Mouse (Mus musculus) left cerebral cortex, adult 9 months (tissue): ENCODE measurements around the gene Fancd2.

Experiments used
- DNase-seq, 2 experiments: peaks; one replicate each; pipeline ENCODE4 v3.0.0; 2022; ENCODE audit warnings: low spot score in 2 of 2

Gene Fancd2

DNA sequence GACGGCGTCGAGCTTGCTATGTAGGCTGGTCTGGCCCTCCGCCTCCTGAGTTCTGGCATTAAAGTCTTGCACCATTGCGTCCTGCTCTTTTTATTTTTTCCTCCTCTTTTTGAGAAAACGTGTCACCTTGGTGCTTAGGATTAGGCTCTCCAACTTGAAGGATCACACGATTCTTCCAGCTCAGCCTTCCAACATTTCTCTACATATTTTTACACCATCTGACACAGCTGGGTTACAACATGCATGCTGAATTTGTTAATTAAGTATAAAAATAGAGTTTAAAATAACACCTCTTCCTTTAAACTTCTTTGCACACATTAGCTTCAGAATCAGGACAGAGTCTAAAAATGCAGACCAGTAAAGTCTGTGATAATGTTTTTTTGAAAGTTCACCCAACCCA is 77.8 kb downstream of the Fancd2 start:
- no peak for DNase-seq

DNA sequence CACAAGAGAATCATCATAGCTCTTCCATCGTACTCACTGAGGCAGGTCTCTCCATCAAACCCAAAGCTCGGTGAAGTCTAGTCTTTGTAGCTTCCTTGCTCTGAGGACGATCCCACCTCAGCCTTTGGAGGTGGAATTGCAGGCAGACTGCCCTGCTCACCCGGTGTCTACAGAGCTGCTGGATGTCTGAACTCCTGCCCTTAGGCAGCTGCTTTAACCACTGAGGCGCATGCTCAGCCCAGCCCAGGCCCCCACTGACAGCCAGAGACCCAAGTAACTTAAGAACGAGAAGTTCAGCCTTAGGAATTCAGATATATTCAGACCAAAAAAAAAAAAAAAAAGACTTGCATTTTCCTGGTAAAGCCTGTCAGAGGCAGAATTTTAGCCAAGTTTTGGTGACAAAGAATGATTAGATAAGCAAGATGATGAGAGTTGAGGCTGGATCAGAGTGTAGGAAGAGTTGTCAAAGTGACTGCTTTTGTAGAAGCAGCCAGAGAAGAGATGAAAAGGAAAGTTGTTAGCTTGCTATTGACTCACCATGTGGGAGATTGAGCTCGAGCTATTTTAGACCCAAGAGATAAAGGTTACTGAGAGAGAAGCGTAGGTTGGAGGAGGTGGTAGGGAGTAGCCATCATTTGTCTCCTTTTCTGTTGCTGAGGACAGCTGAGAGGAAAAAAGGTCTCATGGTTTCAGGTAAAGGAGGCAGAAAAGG is 80.9 kb downstream of the Fancd2 start:
- DNase-seq: peak; percentile 54 to 81

DNA sequence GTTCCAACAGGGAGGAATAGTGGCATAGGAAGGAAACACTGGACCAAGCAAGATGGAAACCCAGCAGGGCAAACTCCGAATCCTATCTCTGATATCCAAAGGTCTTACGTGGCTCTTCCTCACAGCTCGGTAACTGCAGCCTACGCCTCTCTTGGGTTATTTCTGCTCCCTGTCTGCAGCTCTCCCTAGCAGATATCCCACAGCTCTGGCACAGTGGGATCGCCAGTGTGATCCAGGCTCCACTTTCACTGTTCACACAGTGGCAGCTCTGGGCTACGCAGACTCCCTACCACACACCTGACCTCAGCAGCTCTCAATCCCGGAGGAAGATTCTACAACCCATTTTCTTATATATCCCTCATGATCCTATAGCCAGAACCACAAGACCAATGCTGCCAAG is 82.7 kb downstream of the Fancd2 start:
- peak in 1 of 2 experiments; percentile 33 for DNase-seq

DNA sequence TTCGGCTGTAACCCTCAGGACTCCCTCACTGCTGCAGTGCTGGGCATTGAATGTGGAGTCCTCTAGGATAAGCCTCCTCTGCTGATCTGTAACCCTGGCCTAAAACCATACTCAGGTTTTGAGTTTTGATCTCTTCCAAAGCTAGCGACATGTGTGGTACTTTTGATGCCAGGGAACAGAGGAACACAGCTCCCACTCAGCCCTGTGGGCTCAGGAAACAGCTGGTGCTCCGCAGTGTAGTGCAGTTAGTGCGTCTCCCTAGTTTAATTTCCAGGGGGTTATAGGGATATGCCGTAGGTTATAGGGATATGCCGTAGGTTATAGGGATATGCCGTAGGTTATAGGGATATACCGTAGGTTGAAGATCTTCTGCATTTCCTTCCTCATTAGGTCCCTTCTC is 83.5 kb downstream of the Fancd2 start:
- peak in 1 of 2 experiments; percentile 37 for DNase-seq

DNA sequence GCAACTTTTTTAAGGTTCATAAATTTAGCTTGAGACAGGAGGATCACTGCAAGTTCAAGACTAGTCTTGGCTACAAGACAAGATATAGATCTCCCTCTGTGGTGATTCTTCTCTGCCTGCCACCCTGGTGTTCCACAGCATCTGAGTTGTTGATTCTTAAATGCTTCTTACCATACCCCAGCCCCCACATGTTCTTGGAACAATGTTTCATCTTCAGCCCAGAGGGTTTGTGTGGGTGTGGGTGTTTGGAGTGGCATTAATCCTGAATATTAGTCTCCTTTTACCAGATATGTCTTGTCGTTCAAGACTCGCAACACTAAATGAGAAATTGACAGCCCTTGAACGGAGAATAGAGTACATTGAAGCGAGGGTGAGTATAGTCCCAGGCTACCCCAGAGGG is 84.0 kb downstream of the Fancd2 start:
- DNase-seq: no peak

DNA sequence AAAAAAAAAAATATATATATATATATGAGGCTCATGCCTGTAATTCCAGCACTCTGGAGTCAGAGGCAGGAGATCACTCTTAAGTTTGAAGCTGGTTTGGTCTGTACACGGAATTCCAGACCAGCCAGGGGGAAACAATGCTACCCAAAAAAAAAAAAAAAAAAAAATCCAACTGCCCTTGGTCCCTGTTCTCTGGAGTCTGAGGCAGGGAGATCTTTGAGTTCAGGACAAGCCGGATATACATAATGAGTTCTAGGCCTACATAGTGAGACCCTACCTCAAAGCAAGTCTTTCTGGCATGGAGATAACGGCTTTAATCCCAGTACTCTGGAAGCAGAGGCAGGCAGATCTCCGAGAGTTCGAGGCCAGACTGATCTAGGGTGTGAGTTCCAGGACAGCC is 91.9 kb downstream of the Fancd2 start:
- DNase-seq: no peak

DNA sequence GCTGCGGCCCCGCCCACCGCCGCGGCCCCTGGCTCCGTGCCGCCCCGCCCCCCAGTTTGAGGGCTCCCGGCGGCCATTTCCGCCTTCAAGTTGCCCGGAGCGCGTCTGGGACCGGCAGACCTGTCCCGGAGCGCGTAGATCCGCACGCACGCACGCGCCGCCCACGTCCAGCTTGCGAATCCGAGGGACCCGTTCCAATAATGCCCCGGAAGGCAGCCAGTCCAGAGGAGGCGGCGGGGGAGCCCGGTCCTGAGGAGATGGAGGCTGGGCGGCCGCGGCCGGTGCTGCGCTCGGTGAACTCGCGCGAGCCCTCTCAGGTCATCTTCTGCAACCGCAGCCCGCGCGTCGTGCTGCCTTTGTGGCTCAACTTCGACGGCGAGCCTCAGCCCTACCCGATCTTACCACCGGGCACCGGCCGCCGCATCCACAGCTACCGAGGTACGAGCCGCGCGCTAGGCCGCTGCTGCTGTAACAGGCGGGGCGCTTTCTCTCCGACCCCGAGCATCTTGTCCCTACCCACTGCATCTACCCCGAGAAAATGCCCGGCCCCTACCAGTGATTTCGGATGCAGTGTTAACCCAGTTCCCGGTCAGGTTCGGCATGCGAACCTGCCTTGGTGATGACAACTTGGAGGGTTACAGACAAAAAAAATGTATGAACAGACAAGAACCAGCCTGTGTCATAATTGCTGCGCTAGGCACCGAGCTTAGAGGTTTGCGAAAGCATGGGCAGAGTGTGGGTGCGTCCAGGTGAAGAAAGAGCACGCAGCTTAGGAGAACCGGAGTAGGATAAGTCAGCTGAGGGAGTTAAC is 92.7 kb downstream of the Fancd2 start, which contains the start of gene Vhl:
Gene Vhl, plus strand, starts transcription at position 19 of the 811 bp plus-strand sequence.
- peak in 1 of 2 experiments; percentile 87 for DNase-seq

DNA sequence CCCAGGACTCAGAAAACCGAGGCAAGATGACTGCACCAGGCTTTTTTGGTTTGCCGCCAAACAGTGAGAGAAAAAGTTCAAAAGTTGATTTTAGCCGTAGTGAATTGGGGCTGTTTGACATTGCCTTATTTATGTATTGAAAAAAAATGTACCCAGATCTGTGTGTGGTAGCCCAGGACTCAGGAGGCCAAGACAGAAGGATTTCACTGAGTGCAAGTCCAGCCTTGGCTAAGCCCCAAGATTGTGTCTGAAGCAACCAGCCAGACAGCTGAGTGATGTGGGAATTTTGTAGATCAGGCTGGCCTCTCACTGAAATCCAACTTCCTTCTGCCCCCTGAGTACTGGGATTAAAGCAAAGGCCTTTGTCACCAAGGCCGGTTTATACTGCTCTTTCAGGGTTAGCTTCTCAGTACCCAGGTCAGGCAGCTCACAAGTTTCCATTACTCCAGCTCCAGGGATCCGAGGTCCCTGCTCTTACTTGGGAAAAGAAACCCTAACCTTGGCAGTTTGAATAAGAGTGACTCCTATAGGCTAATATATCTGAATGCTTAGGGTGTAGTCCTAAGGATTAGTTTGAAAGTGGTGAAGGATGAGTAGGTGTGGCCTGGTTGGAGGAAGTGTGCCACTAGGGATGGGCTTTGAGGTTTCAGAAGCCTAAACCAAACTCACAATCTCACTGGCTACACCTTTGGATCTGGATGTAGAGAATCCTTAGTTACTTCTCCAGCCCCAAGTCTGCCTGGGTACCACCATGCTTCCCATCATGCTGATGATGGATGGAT is 93.7 kb downstream of the Fancd2 start:
- no peak for DNase-seq

DNA sequence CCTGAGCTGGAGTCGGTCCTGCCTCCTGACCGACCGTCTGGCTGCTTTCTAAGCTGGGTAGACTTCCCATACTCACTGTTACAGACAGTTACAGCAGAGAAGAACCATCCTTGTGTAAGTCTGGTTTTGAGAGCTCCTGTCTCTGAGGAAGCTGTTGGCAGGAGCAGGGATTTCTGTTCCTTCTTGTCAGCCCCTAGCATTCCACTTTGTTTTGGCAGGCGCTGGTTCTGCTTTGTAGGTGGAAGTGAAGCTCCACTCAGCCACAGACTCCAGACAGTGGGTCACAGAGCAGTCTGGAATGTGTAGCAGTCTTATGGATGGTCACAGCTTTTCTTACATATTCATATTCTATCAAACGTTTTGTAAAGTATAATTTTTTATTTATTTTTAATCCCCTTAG is 98.8 kb downstream of the Fancd2 start:
- peak in 1 of 2 experiments; percentile 44 for DNase-seq

DNA sequence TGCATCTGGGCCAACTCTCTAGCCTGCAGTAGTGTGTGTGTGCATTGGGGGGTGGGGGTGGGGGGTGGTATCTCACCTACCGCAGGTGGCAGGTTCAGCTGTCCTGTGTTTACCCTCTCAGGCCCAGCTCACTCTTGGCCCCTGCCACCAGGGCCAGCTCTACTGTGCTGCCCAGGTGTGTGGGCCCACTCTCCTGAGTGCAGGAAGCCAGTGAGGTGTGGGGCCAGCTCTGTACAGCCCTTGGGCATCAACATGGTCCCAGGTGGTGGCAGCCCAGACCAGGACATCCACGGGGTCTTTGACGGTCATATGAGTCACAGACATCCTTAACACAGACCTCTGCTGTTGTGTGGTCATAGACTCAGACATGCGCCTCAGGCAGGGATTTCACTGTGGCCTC is 101.4 kb downstream of the Fancd2 start:
- no peak for DNase-seq

DNA sequence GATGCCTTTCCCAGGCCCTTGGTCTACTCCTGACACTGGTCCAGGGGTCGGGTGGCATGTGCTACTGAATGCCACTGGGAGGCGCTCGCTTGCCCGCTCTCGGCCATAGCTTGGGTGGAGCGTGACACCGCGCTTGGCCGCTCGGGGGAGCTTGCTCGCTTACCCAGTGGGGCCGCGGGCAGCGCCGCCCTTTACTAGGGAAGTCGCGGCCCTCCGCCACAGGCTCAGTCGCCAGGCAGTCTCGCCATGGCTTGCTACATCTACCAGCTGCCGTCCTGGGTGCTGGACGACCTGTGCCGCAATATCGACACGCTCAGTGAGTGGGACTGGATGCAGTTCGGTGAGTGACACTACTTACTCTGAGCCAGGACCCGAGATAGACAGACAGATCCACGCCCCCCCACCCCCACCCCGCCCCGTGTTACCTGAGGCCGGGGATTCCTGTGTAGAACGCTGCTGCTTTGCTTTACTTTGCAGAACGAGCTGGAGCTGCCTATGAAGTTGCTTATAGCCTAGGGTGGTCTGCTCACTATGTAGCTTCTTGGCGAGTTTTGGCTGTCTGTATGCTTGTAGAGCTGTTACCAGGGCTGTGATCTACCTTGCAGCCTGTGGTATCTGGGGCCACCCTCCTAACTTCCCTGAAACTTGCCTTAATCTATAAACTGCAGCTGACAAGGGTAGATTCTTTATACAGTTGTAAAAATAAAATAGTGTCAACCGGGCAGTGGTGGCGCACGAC is 107.0 kb downstream of the Fancd2 start, which contains the start of gene Irak2:
Gene Irak2, plus strand, starts transcription at position 166 of the 739 bp plus-strand sequence.
- DNase-seq: peak; percentile 79 to 96

DNA sequence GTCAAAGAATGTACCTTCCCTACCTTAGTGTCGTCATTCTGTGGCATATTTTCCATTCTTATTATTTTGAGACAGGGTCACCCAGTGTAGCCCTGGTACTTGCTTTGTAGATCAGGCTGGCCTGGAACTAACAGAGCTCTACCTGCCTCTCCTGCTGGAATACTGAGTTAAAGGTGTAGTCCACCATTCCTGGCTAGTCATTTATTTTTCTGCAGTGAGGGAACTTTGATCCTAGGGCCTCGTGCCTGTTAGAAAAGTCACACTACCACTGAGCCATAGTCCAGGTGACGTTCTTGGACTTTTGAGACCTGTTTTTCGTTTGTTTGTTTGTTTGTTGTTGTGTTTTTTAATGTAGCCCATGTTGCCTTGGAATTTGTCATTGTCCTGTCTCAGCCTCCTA is 107.7 kb downstream of the Fancd2 start:
- no peak for DNase-seq

DNA sequence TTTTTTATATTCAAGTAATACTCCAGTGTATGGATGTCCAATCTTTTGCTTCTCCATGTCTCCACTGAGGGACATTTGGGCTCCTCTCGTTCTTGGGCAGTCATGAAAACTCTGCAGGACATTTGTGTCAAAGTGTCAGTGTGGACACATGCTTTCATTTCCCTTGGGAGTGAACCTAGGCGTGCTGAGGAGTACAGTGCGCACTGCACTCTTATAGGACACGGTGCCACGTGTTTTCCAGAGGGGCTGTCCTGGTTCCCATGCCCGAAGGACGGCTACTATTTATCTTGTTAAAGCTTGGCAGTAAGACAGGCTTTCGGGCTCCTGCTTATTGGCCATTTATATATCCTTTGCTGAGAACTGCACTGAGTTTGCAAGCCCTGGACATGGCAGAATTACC is 111.1 kb downstream of the Fancd2 start:
- no peak for DNase-seq

DNA sequence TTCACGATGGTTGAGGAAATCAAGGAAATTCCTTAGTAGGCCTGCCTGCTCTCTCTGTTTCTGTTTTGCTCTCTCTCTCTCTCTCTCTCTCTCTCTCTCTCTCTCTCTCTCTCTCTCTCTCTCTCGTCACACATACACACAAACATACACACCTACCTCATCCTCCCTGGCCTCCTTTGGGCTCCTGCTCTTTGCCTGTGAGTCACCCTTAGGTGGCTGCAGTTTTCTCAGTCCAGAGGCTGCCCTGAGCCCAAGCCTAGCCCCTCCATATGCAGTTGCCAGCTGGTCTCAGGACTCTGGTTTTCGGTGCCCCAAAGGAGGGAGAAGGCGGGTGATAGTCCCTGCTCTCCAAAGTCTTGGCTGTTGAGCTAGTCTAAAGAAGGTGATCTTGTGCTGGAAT is 111.5 kb downstream of the Fancd2 start:
- no peak for DNase-seq

DNA sequence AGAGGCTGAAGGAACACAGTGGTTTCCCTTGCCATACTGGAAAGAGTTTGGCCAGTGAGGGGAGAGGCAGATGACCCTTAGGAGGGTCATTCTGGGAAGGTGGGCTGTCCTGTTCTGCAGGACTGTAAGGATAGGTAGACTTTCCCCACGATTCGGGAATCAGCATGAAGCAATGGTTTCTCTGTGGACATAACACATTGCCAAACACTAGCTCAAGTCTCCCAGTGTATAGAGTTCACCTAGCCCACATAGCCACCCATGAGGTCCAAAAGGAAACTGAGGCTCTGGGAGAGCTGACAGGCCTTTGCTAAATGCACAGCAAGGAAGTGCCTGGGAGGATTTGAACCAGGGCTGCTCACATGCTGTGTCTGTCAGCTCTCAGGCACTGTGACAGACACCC is 112.5 kb downstream of the Fancd2 start:
- DNase-seq: no peak

DNA sequence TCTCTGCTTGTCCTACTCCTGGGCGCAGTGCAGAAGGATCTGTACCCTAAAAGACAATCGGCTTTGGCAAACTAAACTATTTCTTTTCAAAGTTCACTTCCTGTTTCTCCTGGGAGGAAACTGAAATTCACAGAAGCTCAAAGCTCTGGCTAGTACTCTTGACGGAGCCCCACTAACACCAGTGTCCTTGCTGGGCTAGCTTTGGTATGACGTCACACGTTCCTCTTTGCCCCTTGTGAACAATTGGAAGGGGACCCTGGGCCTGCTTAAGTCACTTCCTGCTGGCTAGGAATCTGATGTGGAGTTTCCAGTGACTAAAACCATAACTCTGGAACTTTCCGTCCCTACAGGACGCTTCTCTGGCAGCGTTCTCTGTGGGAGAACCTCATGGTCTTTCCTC is 113.3 kb downstream of the Fancd2 start:
- DNase-seq: peak in 1 of 2 experiments; percentile 26
